Mouse (Mus musculus): ENCODE data around the gene Vmn1r135. TPM values are rescaled to one million over a fixed set of nuclear protein-coding genes. Genes with fewer than 3 reads are reported as not detected.
"Not testable (repeated sequence)": the region's sequence is repeated elsewhere in the genome, so short reads cannot be mapped to it uniquely, and the experiment has no call there.

Vmn1r135 gene
- not detected for total RNA-seq (2021)
- long read RNA-seq, experiment 1: 0 reads
- long read RNA-seq, experiment 2: 0 reads

DNA sequence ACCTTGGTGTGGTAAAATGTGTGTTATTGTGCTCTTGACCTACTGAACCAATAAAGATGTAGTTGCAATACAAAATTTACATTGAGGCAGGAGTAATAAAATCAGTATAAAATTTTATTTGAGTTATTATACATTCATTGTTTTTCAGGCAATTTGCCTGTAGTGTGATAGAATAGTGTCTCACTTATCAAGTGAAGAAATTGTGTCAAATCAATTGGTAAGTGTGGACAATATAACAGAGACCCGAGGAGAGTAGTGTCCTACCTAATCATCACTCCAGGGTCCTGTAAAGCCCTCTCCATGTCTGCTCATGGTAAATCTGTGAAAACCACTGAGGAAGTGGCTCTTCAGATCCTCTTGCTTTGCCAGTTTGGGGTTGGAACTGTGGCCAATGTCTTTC lies at the start of gene Vmn1r135:
Gene Vmn1r135 (plus strand): TSS at position 301 of the 400 bp plus-strand sequence.
- intact Hi-C loops (cut with DNase I; ENCODE audit: low total_unique reads); DNase-seq: not testable (repeated sequence)

DNA sequence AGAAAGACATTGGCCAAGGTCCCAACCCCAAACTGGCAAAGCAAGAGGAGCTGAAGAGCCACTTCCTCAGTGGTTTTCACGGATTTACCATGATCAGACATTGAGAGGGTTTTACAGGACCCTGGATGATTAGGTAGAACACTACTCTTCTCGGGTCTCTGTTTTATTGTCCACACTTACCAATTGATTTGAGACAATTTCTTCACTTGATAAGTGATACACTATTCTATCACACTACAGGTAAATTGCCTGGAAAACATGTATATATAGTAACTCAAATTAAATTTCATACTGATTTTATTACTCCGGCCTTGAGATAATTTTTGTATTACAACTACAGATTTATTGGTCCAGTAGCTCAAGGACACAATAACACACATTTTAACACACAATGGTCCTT lies 35.5 kb upstream of the Vmn1r135 start, which contains the start of gene Gm4177:
Gene Gm4177 (minus strand): TSS at position 101 of the 400 bp plus-strand sequence.
- intact Hi-C loops (cut with DNase I; ENCODE audit: low total_unique reads); DNase-seq: not testable (repeated sequence)

- DNase-seq; intact Hi-C loops (cut with DNase I; ENCODE audit: low total_unique reads): not testable (repeated sequence)
These were observed 12.0 kb downstream of the Vmn1r135 start, which contains the start of gene Gm5725 for GRCm38 (mm10) chr7:21844167-21844566. Gene Gm5725 (minus strand): TSS chr7:21844267.

Other genes with a start within 250 kb of the Vmn1r135 start
- not detected for gene Vmn1r132, start 218.3 kb upstream of the Vmn1r135 start, total RNA-seq (2021)
- not detected for gene Gm4175, start 70.9 kb upstream of the Vmn1r135 start, total RNA-seq (2021)
- not detected for gene Gm4177, start 35.6 kb upstream of the Vmn1r135 start, total RNA-seq (2021)
- gene Gm5725, start 11.9 kb downstream of the Vmn1r135 start, total RNA-seq (2021): not detected
- gene Gm5891, start 88.9 kb downstream of the Vmn1r135 start, total RNA-seq (2021): not detected
- not detected for gene Vmn1r137, start 162.2 kb downstream of the Vmn1r135 start, total RNA-seq (2021)
- not detected for gene Vmn1r138, start 196.5 kb downstream of the Vmn1r135 start, total RNA-seq (2021)
- gene Gm6176, start 224.0 kb downstream of the Vmn1r135 start, total RNA-seq (2021): not detected
- not detected for gene Vmn1r139, start 236.7 kb downstream of the Vmn1r135 start, total RNA-seq (2021)

All from gastrocnemius, postnatal 14 days (tissue).